Mouse (Mus musculus) kidney, adult 2 months (tissue): ENCODE results near the gene Pbx3.

Experiments used
- CTCF ChIP-seq: fragments of 200-500 bp; conservative IDR thresholded peaks from 2 replicates; pipeline ENCODE4 v1.5.1; 2011; ENCODE audit warnings: low read depth, mild to moderate bottlenecking, control low read depth, low read length, moderate library complexity, mixed read lengths; ENCODE audit not compliant: insufficient read depth, insufficient read length
- POLR2A ChIP-seq: fragments of 200-500 bp; IDR thresholded peaks from one replicate; pipeline ENCODE4 v1.6.1; 2011; ENCODE audit warnings: low read depth, low read length, control low read depth

DNA sequence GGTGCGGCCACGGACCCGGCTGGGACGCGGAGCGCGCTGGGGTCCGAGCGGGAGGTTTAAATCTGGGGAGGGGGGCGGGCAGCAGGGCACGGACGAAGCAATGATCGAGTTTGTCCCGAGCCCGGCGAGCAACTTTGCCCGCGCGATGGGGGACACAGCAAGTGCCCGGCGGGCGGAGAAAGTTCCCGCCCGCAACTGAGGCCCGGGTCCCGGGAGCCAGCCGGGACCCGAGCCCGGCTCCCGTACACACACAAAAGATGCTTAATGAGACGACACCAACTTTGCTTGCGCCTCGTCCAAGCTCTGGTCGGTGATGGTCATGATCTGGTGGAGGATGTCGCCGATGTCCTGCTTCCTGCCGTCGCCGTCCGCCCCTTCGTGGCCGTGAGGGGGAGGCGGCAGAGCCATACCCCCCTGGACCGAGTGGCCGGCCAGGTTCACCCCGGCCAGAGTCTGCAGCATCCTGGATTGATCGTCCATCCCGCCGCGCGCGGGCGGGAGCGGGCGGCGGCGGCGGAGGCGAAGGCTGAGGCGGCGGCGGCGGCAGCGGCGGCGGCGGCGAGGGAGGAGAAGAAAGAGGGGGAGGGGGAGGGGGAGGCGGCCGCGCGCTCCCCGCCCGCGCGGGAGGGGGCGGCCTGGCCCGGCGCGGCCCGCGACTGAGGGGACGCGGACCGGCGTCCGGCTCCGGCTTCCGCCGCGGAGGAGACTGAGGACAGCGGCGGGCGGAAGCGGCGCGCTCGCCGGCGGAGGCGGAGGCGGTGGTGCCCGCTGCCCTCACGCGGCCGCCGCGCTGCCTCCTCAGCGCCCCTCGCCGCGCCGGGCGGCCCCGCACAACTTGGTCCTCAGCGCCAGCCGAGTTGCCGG lies 1.3 kb downstream of the Pbx3 start:
- no peak for TF ChIP-seq POLR2A
- TF ChIP-seq CTCF: no peak
